Mouse (Mus musculus) urinary bladder, postnatal 10 days (tissue): ENCODE measurements around the gene Rps6ka5.

Experiments
- DNase-seq: peaks from one replicate; pipeline ENCODE4 v3.0.0; 2022; ENCODE audit warnings: low spot score

Gene Rps6ka5

DNA sequence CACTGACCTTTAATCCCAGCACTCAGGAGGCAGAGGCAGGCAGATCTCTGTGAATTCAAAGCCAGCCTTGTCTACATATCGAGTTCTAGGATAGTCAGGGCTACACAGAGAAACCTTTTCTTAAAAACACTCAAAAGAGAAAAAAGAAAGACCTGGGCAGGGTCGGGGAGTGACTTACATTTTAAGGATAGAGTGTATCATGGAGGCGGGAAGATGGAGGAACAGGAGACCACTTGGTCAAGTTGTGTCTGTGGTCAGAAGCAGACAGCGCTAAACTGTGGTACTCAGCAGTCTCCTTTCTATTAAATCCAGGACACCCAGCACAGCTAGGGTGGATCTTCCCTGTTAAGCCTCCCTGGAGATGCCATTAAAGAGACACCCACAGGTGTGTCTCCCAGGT is at the start of gene Rps6ka5:
Gene Rps6ka5, minus strand, starts transcription at position 333 of the 400 bp plus-strand sequence.
- no peak for DNase-seq

DNA sequence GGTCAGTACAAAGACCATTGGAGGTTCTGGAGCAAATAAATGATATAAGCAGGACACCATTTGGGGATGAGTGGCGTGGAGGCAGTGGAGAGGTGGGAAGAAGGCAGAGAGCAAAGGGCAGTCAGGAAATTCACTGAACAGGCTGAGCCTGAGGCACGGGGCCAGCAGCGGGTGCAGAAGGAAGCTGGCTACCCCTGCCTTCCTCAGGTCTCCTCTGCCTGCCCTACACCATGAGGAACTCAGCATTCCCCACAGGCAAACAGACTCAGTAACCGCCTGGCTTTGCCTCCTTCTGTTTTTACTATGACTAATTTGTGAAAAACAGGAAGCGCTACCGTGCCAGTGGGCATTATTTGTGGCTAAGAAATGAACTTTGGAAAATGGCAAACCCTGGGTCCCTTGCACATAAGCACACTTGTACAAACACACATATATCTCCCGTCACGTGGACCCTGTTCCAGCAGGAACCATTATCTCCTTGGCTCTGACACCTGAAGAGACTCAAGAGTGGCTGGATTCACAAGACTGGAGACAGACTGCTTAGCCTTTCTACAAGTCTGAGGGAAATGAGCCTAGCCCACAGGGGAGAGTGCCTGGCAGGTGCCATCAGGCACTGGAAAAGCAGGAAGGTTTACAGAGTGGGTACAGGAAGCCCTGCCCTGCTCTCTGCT is 49.3 kb upstream of the Rps6ka5 start:
- no peak for DNase-seq

DNA sequence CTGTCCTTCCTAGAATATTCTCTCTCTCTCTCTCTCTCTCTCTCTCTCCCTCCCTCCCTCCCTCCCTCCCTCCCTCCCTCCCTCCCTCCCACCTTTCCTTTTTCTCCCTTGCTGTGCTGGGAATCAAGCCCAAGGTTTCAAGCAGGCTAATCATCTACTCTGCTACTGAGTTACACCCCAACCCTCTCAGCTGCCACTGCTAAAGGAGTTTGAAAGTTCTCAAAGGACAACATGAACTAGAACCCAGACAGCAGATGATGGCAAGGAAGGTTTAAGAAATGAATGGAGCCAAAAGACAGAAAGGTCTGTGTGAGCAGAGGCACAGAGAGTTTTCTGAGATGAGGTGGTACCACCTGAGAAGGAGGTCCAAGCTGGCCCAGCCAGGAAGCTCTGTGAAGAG is 48.5 kb upstream of the Rps6ka5 start:
- DNase-seq, result no peak

DNA sequence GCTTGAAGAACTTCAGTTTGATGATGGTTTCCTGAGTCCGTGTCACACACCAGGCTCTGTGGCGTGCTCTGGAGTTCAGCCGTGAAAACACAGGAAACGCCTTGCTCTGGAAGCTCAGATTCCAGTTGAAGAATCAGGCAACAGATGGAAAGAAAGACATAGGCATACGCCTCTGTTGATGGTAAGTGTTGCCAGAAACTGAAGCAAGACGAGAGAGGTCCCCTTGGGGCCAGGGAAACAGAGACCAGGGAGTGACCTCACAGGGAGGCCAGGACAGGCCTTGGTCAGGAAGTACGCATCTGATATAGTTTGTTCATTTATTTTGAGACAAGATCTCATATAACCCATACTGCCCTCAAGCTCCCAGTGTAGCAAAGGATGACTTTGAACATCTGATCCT is 48.0 kb upstream of the Rps6ka5 start:
- no peak for DNase-seq

DNA sequence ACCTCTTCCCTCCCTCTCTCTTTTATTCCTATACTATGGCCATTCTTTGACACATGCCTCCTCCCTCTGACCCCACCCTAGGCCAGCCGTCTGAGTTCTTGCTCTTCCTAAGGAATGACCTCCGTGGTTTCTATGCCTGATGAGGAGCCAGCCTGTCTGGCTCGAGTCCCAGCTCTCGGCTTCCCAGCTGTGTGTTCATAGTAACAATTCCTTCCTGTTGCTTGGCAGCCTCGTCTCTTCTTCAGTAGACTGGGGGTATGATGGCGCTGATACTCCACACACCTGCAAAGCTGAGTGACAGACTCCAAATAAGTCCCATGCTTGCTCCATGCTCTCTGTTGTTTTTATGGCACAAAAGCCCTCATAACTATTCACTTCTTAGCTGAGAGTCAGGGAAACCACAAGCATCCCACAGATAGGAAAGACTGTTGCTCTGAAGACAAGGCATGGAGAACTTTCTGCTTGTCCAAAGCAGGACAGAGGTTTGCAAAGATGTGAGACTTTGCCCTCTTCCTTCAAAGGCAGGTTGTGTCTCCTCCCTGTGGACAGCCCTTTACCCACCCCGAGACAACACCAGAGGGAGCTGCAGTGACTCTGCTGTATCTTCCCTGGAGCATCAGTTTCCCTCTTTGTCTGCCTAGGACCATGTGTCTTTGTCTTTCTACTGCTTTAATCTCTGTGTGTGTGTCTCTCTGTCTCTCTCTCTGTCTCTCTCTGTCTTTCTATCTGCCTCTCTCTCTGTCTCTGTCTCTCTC is 45.6 kb upstream of the Rps6ka5 start:
- DNase-seq, result no peak

DNA sequence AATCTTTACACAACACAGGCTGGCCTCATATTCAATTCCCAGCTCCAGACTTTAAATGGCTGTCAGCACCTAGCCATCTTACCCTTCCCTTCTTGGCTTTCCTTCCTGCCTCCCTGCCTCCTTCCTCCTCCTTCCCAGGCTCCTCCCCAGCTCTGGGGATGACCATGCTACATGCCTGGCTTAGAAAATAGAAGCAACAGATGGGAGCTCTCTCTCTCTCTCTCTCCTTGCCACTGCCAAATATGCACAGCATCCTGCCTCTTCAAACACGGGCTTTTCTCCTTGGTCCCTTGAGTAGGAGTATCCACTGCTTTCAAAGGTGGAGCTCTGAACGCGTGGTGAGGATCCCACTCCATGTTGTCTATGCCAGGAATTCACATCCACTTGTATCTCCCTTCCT is 44.0 kb upstream of the Rps6ka5 start:
- DNase-seq, result no peak

DNA sequence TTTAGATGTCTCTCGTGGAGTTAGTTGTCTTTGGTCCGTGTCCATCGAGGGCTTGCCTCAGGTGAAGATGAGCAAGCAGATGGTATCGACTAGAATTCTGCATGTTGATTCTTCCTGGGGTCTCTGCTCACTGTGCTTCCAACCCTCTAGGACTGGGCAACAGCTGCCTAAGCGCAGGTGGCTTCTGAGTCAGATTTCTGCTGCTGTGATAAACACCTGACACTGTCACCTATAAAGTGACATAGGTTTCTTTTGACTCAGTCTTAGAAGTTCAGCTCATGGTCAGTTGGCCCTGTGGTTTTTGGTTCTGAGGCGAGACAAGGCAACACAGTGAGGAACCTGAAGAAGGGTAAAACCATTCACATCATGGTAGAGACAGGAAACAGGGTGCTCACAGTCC is 43.1 kb upstream of the Rps6ka5 start:
- no peak for DNase-seq

DNA sequence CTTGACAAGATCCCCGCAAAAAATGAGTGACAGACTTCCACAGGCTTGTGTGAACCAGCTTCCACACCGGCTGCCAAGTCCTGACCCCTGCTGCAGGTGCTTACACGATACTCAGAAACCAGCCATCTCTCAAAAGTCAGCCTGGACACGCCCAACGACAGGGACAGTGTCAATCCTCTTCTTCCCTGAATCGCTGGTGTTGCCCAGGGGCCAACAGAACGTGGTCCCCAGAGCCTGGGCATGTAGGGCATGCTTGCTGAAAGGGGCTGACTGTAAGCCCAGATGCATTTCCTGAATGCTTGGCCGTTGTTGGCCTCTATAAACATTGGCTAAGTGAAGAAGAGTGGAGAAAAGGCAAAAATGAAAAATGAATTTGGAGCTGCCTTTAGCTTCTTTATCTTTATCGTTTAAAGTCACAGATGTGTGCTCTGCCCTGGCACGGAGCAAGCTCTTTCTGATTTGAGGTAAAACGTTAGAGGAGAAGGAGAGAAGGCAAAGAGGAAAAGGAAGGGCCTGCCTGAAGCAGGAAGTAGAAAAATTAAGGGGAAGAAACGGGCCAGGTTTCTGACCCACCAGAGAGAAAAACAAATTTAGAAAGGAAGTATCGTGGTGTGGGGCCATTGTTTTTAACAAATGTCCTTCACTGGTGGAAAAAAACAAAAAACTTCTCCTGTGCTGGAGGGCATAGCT is 37.7 kb upstream of the Rps6ka5 start:
- DNase-seq, result no peak

DNA sequence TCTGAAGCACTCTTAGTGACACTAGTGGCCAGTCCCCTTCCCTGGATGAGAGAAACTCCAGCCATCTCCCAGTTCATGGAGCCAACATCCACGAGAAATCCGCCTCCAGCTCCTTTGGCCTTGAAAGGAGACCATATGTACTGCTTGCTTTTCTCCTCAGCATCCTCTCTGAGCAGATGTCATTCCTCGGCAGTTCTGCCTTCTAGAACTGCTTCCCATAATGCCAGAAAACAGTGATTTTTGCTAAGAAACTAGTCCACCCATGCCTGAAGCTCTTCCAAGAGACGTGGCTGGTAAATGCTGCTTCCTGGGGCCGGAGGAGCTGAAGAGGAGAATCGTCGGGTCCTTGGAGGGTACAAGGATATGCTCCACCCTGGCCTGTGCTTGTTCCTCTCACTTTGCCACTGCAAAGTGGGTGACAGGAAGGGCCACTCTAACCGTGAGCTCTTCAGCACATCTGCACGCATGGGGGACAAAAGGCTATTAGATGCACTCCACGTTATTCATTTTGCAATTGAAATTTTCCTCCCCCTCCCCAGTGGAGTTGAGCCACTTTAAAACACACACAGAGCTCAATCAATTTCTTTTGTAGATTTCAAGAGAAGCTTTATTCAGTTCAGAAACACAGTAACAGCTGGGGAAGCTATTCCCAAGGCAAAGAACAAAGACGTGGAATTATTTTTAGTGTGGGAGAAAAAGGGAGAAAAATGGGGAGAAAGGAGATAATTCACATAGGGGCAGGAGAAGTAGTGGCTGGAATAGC is 36.1 kb upstream of the Rps6ka5 start:
- DNase-seq, result no peak

DNA sequence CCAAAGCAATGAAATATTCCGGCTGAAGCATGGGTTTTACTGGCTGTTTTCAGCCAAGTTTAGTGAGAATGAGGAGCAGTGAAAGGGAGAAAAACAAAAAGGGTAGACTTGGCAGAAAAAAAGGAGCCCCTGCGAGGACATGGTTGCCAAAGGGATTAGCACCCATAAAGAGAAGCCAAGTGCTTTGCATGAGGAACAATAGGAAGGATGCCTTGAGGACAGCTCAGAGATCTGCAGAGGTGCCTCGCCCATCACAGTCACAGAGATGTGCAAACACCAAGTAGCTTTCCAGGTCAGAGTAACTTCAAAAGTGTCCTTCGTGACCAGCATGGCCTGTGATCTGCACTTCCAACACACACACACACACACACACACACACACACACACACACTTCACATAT is 30.6 kb upstream of the Rps6ka5 start:
- DNase-seq, result no peak

DNA sequence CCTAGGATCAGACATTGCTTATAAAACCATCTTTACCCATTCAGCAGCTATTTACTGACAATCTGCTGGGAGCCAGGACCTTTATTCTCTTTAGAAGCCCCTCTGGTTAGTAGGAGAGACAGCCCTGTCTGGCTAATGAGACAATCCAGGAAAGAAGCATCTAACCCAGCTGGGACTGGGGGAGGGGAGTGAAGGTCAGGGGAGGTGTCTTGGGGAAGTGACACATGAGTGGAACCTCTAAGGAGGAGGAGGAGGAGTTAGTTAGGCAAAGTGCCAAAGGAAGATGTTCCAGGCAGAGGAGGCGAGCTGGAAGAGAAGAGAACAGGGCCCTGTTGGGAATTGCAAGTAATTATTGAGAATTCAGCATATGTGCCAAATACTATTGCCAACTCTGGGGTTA is 26.9 kb upstream of the Rps6ka5 start:
- DNase-seq, result no peak

DNA sequence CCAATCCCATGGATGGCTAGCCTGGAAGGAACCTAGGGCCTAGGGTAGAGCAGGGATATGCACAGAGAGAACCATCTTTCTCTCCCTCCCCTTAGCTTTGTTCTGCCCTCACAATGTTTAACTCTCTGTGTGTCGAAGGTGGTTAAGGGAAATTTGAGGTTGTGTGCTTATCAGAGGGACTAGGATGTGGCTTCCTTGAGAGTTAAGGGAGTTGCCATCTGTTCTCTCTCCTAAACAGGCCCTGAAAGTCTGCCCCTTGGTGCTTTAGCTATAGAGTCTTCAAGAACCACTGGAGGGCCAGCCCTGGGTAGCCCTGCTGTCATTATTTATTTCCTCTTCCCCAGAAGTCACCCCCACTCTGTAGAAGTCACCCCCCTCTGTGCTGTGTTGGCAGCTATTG is 26.2 kb upstream of the Rps6ka5 start:
- no peak for DNase-seq

DNA sequence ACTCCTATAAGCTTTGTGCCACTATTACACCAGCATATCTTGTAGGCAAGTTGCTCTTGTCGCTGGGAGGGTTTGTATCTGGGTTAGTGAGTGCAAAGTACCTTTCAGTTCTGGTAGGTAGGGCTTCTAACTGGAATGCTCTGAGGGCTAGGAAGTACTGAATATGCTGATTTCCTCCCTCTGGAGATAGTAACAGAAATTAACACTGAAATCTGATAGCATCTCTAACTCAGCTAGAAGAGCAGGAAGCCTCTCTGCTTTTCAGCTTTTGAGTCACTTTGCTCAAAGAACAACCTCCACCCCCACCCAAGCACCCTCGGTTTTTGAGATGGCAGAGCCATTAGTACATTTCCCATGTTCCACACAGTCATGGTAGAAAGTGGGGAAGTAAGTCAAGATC is 15.7 kb upstream of the Rps6ka5 start:
- DNase-seq, result no peak

DNA sequence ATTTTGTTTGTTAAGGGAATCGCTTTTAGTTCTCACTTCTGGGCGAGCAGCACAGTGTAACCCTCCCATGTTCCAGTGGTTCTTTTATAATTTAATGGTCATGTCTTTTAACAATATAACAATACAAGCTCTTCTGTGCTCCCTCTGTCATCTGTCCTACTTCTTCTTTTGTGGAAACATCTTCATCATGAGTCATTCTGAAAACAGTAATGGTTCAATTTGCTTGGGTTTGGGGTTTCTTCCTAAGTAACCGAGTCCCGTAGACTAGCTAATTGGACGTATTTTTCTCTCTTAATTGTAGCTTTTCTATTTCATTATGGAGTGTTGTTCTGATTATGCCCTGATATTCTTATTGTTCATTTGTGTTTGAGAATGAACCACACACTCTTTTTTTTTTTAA is 13.5 kb upstream of the Rps6ka5 start:
- no peak for DNase-seq

DNA sequence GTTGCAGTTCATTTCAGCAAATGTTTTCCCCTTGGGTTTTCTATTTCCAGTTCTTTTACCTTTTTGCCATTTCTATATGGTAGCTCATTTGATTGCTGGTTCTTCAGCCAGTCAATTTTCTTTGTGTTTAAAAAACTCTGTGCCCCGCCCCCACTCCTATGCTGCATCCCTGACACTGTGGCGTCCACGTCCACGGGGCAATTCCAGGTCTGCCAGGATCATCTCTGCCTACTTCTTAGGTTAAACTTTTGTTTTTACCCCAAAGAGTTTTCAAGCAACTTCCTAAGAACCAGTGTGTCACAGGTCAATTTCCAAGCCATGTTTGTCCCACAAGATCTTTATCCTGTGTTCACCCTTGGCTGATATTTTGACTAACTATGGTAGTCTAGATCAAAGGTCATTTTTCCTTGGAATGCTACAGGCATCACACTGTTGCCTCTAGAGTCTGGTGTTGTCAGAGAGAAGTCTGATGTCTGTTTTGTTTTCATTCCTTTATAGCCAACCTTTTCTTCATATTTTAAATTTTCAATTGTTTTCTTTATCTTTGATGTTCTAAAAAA is 12.3 kb upstream of the Rps6ka5 start:
- no peak for DNase-seq

DNA sequence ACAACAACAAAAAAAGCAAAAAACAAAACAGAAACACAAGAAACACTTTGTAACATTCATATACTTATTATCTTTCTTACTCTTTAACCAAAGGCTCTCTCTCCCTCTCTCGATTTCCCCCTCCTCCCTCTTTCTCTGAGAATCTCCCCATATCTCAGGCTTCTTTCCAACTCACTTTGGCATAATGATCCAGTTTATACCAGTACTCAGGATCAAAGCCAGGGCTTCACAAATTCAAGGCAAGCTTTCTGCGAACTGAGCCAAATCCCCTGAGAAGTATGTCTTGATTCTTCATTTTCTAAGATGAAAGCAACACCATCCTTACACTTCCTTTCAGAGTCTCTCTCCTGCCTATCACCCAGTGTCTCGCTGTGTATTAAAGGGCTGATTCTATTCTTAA is 11.7 kb upstream of the Rps6ka5 start:
- DNase-seq, result no peak

DNA sequence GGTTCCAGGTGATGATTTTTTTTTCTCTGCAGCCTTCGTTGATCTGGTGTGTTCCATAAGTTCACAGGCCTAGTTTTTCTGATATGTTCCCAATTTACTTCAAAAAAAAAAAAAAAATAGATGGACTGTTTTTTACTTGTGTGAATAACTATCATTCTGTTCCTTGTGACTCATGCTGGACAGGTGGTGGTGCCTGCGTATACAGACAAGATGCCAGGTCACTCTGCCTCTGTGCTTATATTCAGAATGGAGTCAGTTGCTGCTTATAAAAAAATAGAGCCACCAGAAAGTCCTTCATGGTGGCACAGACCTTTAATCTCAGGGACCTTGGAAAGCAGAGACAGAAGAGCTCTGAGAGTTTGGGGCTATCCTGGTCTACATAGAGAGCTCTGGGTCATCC is 8.8 kb upstream of the Rps6ka5 start:
- DNase-seq, result no peak

DNA sequence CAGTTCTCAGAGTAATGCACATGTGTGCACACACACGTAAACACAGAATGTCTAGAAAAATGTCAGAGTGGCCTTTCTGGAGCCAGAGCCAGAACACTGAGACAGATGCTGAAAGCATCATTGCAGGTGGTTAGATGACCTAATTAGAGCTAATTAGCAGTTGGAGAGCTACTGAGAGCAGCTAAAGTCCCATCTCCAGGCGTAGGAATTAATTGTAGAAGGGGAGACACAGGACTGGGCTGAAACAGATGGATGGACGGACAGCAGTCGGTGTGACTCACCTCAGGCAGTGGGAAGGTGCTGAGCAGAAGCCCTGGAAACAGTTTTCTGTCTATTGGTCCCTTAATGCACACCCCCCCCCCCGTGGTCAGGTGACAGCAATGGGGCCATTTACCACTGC is 8.4 kb upstream of the Rps6ka5 start:
- no peak for DNase-seq

DNA sequence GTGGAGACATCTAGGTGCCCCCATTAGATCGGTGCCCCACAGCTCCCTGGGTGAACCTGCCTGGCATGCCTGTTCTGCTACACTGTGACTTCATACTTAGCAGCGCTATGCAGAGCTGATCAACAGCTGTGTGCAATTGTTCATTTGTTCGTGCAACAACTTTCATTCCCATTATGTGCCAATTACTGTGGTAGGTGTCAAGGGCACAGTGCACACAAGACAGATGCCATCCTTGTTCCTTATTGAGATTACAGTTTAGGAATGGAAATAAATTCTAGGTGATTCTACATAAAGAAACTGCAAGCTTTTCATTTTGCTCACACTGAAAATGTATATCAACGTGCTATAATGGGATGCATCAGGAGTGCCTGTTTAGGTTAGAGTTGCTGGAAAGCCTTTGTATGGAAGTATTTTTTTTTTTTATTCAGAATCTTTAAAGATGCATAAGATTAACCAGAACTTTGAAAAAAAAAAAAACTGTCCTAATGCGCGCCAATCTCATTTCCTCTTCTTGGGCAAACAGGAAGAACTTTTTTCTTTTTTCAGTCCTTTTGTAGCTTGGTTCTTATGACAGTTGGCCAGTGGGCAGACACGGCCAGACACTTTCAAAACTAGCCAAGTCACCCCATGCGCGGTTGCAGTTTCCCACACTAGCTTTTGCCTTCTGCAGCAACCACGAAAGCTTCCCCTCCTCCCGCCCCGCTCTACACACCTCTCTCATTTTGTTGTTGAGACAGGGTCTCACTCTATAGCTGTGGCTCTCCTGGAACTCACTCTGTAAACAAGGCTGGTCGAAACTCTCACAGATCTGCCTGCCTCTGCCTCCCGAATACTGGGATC is 2.1 kb upstream of the Rps6ka5 start:
- DNase-seq, result no peak

DNA sequence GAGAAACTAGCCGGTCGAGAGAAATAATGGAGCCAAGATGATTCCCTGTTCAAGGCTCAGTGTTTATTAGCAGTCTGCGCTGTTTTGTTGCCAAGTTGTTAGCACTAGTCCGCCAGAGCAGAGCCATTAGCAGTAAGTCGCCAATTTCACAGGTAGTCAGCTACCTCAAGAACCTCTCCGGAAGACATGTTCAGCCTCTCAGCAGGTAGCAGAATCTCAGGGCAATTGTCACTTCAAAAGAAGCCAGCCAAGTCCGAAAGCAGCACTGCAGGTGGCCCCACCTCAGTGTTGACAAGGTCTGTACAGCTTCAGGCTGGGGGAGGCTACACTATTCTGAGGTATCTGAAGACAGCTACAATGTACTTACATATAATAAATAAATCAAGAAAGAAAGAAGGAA is 1.1 kb upstream of the Rps6ka5 start:
- DNase-seq, result no peak

DNA sequence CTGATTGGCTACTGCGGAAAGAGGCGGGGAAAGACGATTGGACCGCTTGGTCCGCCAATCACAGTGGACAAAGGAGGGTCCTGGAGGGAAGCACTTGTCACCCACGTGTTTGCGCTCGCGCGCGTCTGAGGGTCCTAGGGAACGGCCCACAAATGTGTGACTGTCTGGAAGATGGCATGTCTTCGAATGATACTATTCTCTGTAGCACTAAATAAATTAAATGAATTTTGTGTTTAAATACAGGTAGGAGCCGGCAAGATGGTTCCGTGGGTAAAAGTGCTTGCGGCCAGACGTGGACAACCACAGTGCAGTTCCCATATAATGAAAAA is 1.4 kb downstream of the Rps6ka5 start:
- no peak for DNase-seq
